Mouse (Mus musculus): Measurements from ENCODE around the gene Isg20l2.

- TF ChIP-seq CTCF (IDR thresholded peaks at IDR 0.05; ENCODE audit: control insufficient read depth, insufficient read depth, low read length): peak; percentile 87
- no peak for TF ChIP-seq POLR2A (IDR thresholded peaks at IDR 0.05; ENCODE audit: borderline replicate concordance, control insufficient read depth, low read depth, low read length)
These were observed 56.8 kb downstream of the Isg20l2 start for GRCm38 (mm10) chr3:87986868-87987267.

Measured in bone marrow, adult 2 months (tissue).